Mouse (Mus musculus) lung, adult 2 months (tissue): ENCODE measurements around the gene Trim46.

Experiments used
- CTCF ChIP-seq: fragments of 200-500 bp; IDR thresholded peaks from 2 replicates; pipeline ENCODE4 v1.5.1; 2011; ENCODE audit warnings: mild to moderate bottlenecking, low read length, control low read depth; ENCODE audit not compliant: insufficient read depth
- POLR2A ChIP-seq: fragments of 200-500 bp; IDR thresholded peaks from 2 replicates; pipeline ENCODE4 v1.6.1; 2011; ENCODE audit warnings: low read depth, mild to moderate bottlenecking, control low read depth, low read length, borderline replicate concordance; ENCODE audit errors: extremely low read depth

DNA sequence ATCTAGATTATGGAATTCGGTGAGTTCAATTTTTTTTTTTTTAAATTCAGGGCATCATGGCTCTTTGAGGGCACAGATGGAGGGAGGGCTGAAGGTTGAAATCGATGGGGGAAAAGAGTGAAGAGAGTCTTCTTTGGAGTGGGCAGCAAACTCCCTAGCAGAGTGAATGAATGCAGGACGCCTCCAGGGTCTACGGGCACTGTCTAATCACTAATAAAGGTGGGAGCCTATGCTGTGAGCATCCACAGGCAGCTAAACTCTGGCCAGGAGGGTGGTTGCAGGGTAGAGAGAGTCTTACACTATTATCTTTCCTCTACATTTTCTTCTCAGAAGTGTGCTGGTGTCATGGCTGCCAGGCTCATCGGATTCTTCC lies 43.0 kb downstream of the Trim46 start:
- TF ChIP-seq CTCF (no peak), POLR2A (no peak)
